Mouse (Mus musculus) testis, adult 2 months (tissue): ENCODE results near the gene Trp73. TPM values are rescaled to one million over a fixed set of nuclear protein-coding genes. Genes with fewer than 3 reads are reported as not detected.

Experiments
- H3K27ac ChIP-seq: fragments of 200-500 bp; 2 replicates; pipeline ENCODE4 v1.5.1; 2012; ENCODE audit warnings: low read depth, low read length; ENCODE audit not compliant: control insufficient read depth, insufficient read depth
- H3K27me3 ChIP-seq: fragments of 200-500 bp; 2 replicates; pipeline ENCODE4 v1.6.1; 2012; ENCODE audit warnings: mild to moderate bottlenecking, low read length, moderate library complexity; ENCODE audit not compliant: control insufficient read depth, insufficient read depth
- H3K36me3 ChIP-seq: fragments of 200-500 bp; 2 replicates; pipeline ENCODE4 v1.6.1; 2012; ENCODE audit warnings: mild to moderate bottlenecking, low read length; ENCODE audit not compliant: control insufficient read depth, insufficient read depth
- H3K4me1 ChIP-seq: fragments of 200-500 bp; 2 replicates; pipeline ENCODE4 v1.6.1; 2012; ENCODE audit warnings: low read length; ENCODE audit not compliant: control insufficient read depth, insufficient read depth
- H3K4me3 ChIP-seq: fragments of 200-500 bp; 2 replicates; pipeline ENCODE4 v1.5.1; 2012; ENCODE audit warnings: low read depth, mild to moderate bottlenecking, low read length, moderate library complexity, mixed read lengths; ENCODE audit not compliant: control insufficient read depth
- CTCF ChIP-seq: fragments of 200-500 bp; IDR thresholded peaks from 2 replicates; pipeline ENCODE4 v1.5.1; 2012; ENCODE audit warnings: low read depth, mild to moderate bottlenecking, inconsistent platforms, low read length, moderate library complexity; ENCODE audit not compliant: control insufficient read depth, insufficient read depth, insufficient replicate concordance
- POLR2A ChIP-seq: fragments of 200-500 bp; IDR thresholded peaks from 2 replicates; pipeline ENCODE4 v1.6.1; 2012; ENCODE audit warnings: low read depth, mild to moderate bottlenecking, inconsistent platforms, low read length, moderate library complexity; ENCODE audit not compliant: control insufficient read depth
- polyA plus RNA-seq: library from polyadenylated mRNA; depleted of rRNA; stranded (reverse); fragments of >200 nt; gene quantifications from 2 replicates; pipeline ENCODE4 v1.2.3, GENCODE M21; 2012

The Trp73 gene
- polyA plus RNA-seq, 1 experiment: 0.17 TPM

- no peaks in the 10 kb centered on the region for H3K27me3 ChIP-seq
- H3K4me3 ChIP-seq: no peak overlapping the region
- no peaks in the 10 kb centered on the region for H3K36me3 ChIP-seq
Measured at GRCm38 (mm10) chr4:154071941-154072340, 68.1 kb downstream of the Trp73 start.

GRCm38 (mm10) chr4:154071521-154071920 lies 68.5 kb downstream of the Trp73 start:
- Histone ChIP-seq H3K4me3 (no peak overlapping the region), H3K4me1 (no peaks in the 10 kb centered on the region)

More at GRCm38 (mm10) chr4:154071941-154072340, 68.1 kb downstream of the Trp73 start:
- TF ChIP-seq POLR2A (no peak), CTCF (no peak)
- H3K4me1 ChIP-seq: no peaks in the 10 kb centered on the region
- no peak overlapping the region for H3K27ac ChIP-seq

GRCm38 (mm10) chr4:154070896-154071295 lies 69.1 kb downstream of the Trp73 start:
- Histone ChIP-seq H3K4me1 (no peaks in the 10 kb centered on the region), H3K4me3 (no peak overlapping the region), H3K27ac (no peak overlapping the region), H3K36me3 (no peaks in the 10 kb centered on the region), H3K27me3 (no peaks in the 10 kb centered on the region)
- TF ChIP-seq POLR2A (no peak), CTCF (no peak)

More at GRCm38 (mm10) chr4:154071521-154071920, 68.5 kb downstream of the Trp73 start:
- H3K27ac ChIP-seq: no peak overlapping the region
- H3K27me3 ChIP-seq: no peaks in the 10 kb centered on the region
- no peak for TF ChIP-seq CTCF
- no peaks in the 10 kb centered on the region for H3K36me3 ChIP-seq

- Histone ChIP-seq H3K27me3 (no peaks in the 10 kb centered on the region), H3K27ac (no peak overlapping the region), H3K36me3 (no peaks in the 10 kb centered on the region), H3K4me1 (no peaks in the 10 kb centered on the region), H3K4me3 (no peak overlapping the region)
- TF ChIP-seq CTCF (peak; percentile 23; the same call in 1 of the 2 replicates), POLR2A (no peak)
Measured at GRCm38 (mm10) chr4:154064827-154065773, 74.9 kb downstream of the Trp73 start.

- Histone ChIP-seq H3K27me3 (no peaks in the 10 kb centered on the region), H3K27ac (no peak overlapping the region), H3K4me1 (no peaks in the 10 kb centered on the region; the same call in 1 of the 2 replicates), H3K4me3 (no peak overlapping the region), H3K36me3 (no peaks in the 10 kb centered on the region)
- TF ChIP-seq POLR2A (no peak), CTCF (no peak)
Measured at GRCm38 (mm10) chr4:154057696-154058095, 82.3 kb downstream of the Trp73 start.

GRCm38 (mm10) chr4:154056661-154057060 lies 83.3 kb downstream of the Trp73 start:
- TF ChIP-seq CTCF (no peak), POLR2A (no peak)
- H3K27me3 ChIP-seq: no peaks in the 10 kb centered on the region

GRCm38 (mm10) chr4:154056046-154056445 lies 84.0 kb downstream of the Trp73 start:
- H3K4me1 ChIP-seq: no peaks in the 10 kb centered on the region; the same call in 1 of the 2 replicates
- no peaks in the 10 kb centered on the region for H3K27me3 ChIP-seq
- H3K36me3 ChIP-seq: no peaks in the 10 kb centered on the region
- no peak overlapping the region for H3K27ac ChIP-seq
- TF ChIP-seq CTCF (no peak), POLR2A (no peak)
- no peak overlapping the region for H3K4me3 ChIP-seq

More at GRCm38 (mm10) chr4:154056661-154057060, 83.3 kb downstream of the Trp73 start:
- no peaks in the 10 kb centered on the region for H3K36me3 ChIP-seq
- H3K27ac ChIP-seq: no peak overlapping the region
- no peaks in the 10 kb centered on the region; the same call in 1 of the 2 replicates for H3K4me1 ChIP-seq
- no peak overlapping the region for H3K4me3 ChIP-seq

GRCm38 (mm10) chr4:154055482-154055881 lies 84.5 kb downstream of the Trp73 start:
- Histone ChIP-seq H3K4me3 (no peak overlapping the region), H3K4me1 (no peaks in the 10 kb centered on the region; the same call in 1 of the 2 replicates), H3K27ac (no peak overlapping the region), H3K27me3 (no peaks in the 10 kb centered on the region), H3K36me3 (no peaks in the 10 kb centered on the region)
- no peak for TF ChIP-seq POLR2A
- TF ChIP-seq CTCF: no peak
